In genomic region chr5:51348256-51348655, GRCm38 (mm10) we compare ENCODE assay signal across 19 mouse cellular contexts.
DNase-seq lines count a peak whose midpoint lies in the region; ATAC-seq and TF ChIP-seq lines count a peak whose summit lies in the region.
"Had no signal": no experiment of that assay in that cellular context is flagged by ENCODE, and none has a peak within 500 bp of the region (broad histone marks: within the 10 kb centered on the region; RNA-seq: fewer than 3 reads in every experiment).

No protein-coding gene starts in this region.

- ATAC-seq in hindbrain, postnatal 0 days, result peak; percentile 64
- no peak for ATAC-seq in hindbrain, embryonic 12.5 days (ENCODE audit: low FRiP score)
- ATAC-seq: activated CD4-positive, CD25-positive, alpha-beta regulatory T cell, adult 4 months had no signal

- no peak for TF ChIP-seq CTCF in hindbrain, postnatal 0 days (IDR thresholded peaks at IDR 0.05; ENCODE audit: low read depth)
- no peak for TF ChIP-seq CTCF in thymus, adult 2 months (IDR thresholded peaks at IDR 0.05; ENCODE audit: borderline replicate concordance, control insufficient read depth, extremely low read depth, insufficient read depth, low read length, poor library complexity)

- no peaks in the 10 kb centered on the region for H3K4me1 ChIP-seq in hindbrain, postnatal 0 days (ENCODE audit: insufficient read depth, low read length)
- no peaks in the 10 kb centered on the region for H3K4me1 ChIP-seq in hindbrain, embryonic 12.5 days
- no peaks in the 10 kb centered on the region for H3K4me1 ChIP-seq in thymus, adult 2 months (replicated peaks; ENCODE audit: control insufficient read depth, insufficient read depth, low read length)
- H3K4me1 ChIP-seq: limb, embryonic 15.5 days; neural tube, embryonic 13.5 days had no signal

- H3K4me3 ChIP-seq in hindbrain, postnatal 0 days (ENCODE audit: low read length), result no peak overlapping the region
- H3K4me3 ChIP-seq in hindbrain, embryonic 12.5 days, result no peak overlapping the region
- H3K4me3 ChIP-seq in thymus, adult 2 months (ENCODE audit: control insufficient read depth, insufficient read depth, low read length), result no peak overlapping the region
- H3K4me3 ChIP-seq: limb, embryonic 15.5 days; neural tube, embryonic 13.5 days had no signal

- peak; percentile 26 to 39 for DNase-seq in cerebellum, postnatal 10 days
- DNase-seq in cerebellum, adult 8-10 months, result no peak
- DNase-seq in hindbrain, postnatal 0 days (ENCODE audit: low spot score), result peak; percentile 10
- DNase-seq in layer of hippocampus, adult 18-20 months (ENCODE audit: low spot score in 2 of 2), result peak; percentile 18 to 55
- DNase-seq in right cerebral cortex, postnatal 10 days (ENCODE audit: low spot score in 2 of 2), result peak; percentile 27 to 55
- no peak for DNase-seq in kidney, adult 8-10 months
- no peak for DNase-seq in thymus, adult 2 months
- DNase-seq: cerebellum, adult 2 months; embryo, embryonic 11 days; gastrocnemius, postnatal 25 days; kidney, adult 11 months; lung, adult 18-20 months; thymus, postnatal 14 days had no signal

- TF ChIP-seq POLR2A in thymus, adult 2 months (IDR thresholded peaks at IDR 0.05; ENCODE audit: control insufficient read depth, extremely low read depth, insufficient read depth, low read length, poor library complexity), result no peak

- no peak overlapping the region for H3K9ac ChIP-seq in hindbrain, postnatal 0 days (replicated peaks; ENCODE audit: low read length)
- no peak overlapping the region for H3K9ac ChIP-seq in hindbrain, embryonic 12.5 days
- H3K9ac ChIP-seq: hindbrain, embryonic 14.5 days; limb, embryonic 15.5 days; neural tube, embryonic 13.5 days had no signal

- no peaks in the 10 kb centered on the region for H3K9me3 ChIP-seq in hindbrain, postnatal 0 days (ENCODE audit: low read length)
- H3K9me3 ChIP-seq in hindbrain, embryonic 12.5 days (replicated peaks), result no peaks in the 10 kb centered on the region
- H3K9me3 ChIP-seq: limb, embryonic 15.5 days; neural tube, embryonic 13.5 days had no signal

- WGBS in hindbrain, postnatal 0 days, result 71% methylated on average over 2 of the region's 2 CpGs
- 79% methylated on average over 2 of the region's 2 CpGs for WGBS in hindbrain, embryonic 12.5 days
- 82% methylated on average over 2 of the region's 2 CpGs for WGBS in thymus, adult 2 months

- no peaks in the 10 kb centered on the region for H3K36me3 ChIP-seq in hindbrain, postnatal 0 days (ENCODE audit: insufficient read depth, low read length)
- no peaks in the 10 kb centered on the region for H3K36me3 ChIP-seq in hindbrain, embryonic 12.5 days
- no peaks in the 10 kb centered on the region for H3K36me3 ChIP-seq in thymus, adult 2 months (ENCODE audit: control insufficient read depth, insufficient read depth, low read length)
- H3K36me3 ChIP-seq: limb, embryonic 15.5 days; neural tube, embryonic 13.5 days had no signal

- no peak overlapping the region for H3K27ac ChIP-seq in hindbrain, postnatal 0 days
- no peak overlapping the region for H3K27ac ChIP-seq in hindbrain, embryonic 12.5 days
- H3K27ac ChIP-seq in thymus, adult 2 months (ENCODE audit: control insufficient read depth, insufficient read depth, low read length), result no peak overlapping the region
- H3K27ac ChIP-seq: hindbrain, embryonic 14.5 days; limb, embryonic 15.5 days; neural tube, embryonic 13.5 days had no signal

- no peak overlapping the region for H3K4me2 ChIP-seq in hindbrain, postnatal 0 days (ENCODE audit: low read depth, low read length)
- no peak overlapping the region for H3K4me2 ChIP-seq in hindbrain, embryonic 12.5 days (replicated peaks)
- H3K4me2 ChIP-seq: hindbrain, embryonic 14.5 days; limb, embryonic 15.5 days; neural tube, embryonic 13.5 days had no signal

- H3K27me3 ChIP-seq in hindbrain, postnatal 0 days (ENCODE audit: insufficient read depth, low read length), result no peaks in the 10 kb centered on the region
- no peaks in the 10 kb centered on the region for H3K27me3 ChIP-seq in hindbrain, embryonic 12.5 days
- H3K27me3 ChIP-seq in thymus, adult 2 months (ENCODE audit: control insufficient read depth, insufficient read depth, low read length), result no peaks in the 10 kb centered on the region
- H3K27me3 ChIP-seq: CH12.LX; limb, embryonic 15.5 days; neural tube, embryonic 13.5 days had no signal

Comparison
In these comparisons a context has a peak if more than half of its experiments do, and no peak if none do; other contexts are left out.
1. DNase-seq: peak in cerebellum, postnatal 10 days (2 of 2), hindbrain, postnatal 0 days (single experiment), layer of hippocampus, adult 18-20 months (2 of 2) and right cerebral cortex, postnatal 10 days (2 of 2); none in cerebellum, adult 8-10 months (single experiment), kidney, adult 8-10 months (0 of 2) and thymus, adult 2 months (single experiment).